Mouse (Mus musculus) forebrain, embryonic 12.5 days (tissue): ENCODE measurements around the gene Slc7a6. TPM values are rescaled to one million over a fixed set of nuclear protein-coding genes. Genes with fewer than 3 reads are reported as not detected.
A peak's percentile ranks its signal among the peaks of the same experiment; 100 is the strongest.

Source experiments
- ATAC-seq: fragments of 200-750 bp; cut with Nextera tagmentation; 2 replicates; pipeline ENCODE4 v1.8.0; 2017; ENCODE audit warnings: moderate TSS enrichment; ENCODE audit not compliant: low FRiP score
- H3K27ac ChIP-seq: fragments of 300-500 bp; sonication (generic); 2 replicates; pipeline ENCODE4 v1.5.1; 2016; ENCODE audit warnings: mild to moderate bottlenecking
- H3K27me3 ChIP-seq: fragments of 300-500 bp; sonication (generic); 2 replicates; pipeline ENCODE4 v1.6.1; 2016; ENCODE audit warnings: mild to moderate bottlenecking
- H3K36me3 ChIP-seq: fragments of 300-500 bp; sonication (generic); replicated peaks from 2 replicates; pipeline ENCODE4 v1.6.1; 2016; ENCODE audit warnings: mild to moderate bottlenecking
- H3K4me1 ChIP-seq: fragments of 300-500 bp; sonication (generic); 2 replicates; pipeline ENCODE4 v1.6.1; 2016
- H3K4me2 ChIP-seq: fragments of 300-500 bp; sonication (generic); 2 replicates; pipeline ENCODE4 v1.6.1; 2016; ENCODE audit warnings: mild to moderate bottlenecking, moderate library complexity
- H3K4me3 ChIP-seq: fragments of 300-500 bp; sonication (generic); replicated peaks from 2 replicates; pipeline ENCODE4 v1.5.1; 2016; ENCODE audit warnings: mild to moderate bottlenecking
- H3K9ac ChIP-seq: fragments of 300-500 bp; sonication (generic); 2 replicates; pipeline ENCODE4 v1.6.1; 2016; ENCODE audit warnings: mild to moderate bottlenecking
- H3K9me3 ChIP-seq: fragments of 300-500 bp; sonication (generic); 2 replicates; pipeline ENCODE4 v1.6.1; 2016
- WGBS: fragments of 180-500 bp; shearing (Covaris S2); methylation state at CpG from one replicate; pipeline ENCODE4 v1.1.7; 2016; 5-methylcytosine and 5-hydroxymethylcytosine counted together
- polyA plus RNA-seq: library from polyadenylated mRNA; unstranded; fragments of >200 nt; fragmentation: Nextera tagmentation; extraction: Ambion mirVana; gene quantifications from 2 replicates; pipeline ENCODE4 v1.2.1, GENCODE M21; 2016

The Slc7a6 gene
- polyA plus RNA-seq, 1 experiment from 2014 or later: 72.9 TPM

DNA sequence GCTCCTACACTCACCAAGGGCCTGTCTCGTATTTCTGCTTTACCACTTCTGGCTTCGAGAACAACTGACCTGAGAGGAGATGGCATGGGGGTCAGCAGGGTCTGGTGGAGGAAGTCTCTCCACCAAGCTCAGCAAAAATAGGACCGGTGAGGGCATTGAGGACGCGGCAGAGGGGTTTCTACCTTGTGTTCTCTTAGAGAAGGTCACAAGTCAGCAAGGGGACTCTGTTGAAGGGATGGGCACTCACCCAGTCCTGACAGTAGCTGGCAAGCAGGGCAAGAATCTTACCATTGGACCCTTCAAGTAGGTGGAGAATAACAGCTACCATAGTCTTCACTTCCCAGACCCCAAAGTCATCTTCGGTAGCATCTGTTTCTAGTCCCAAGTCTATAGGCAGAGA lies 34.7 kb upstream of the Slc7a6 start:
- Histone ChIP-seq H3K27ac (no peak overlapping the region), H3K4me1 (peaks cover 28% of the 10 kb centered on the region), H3K9ac (no peak overlapping the region), H3K4me2 (no peak overlapping the region), H3K27me3 (peaks cover 60% of the 10 kb centered on the region), H3K36me3 (peaks cover 33% of the 10 kb centered on the region), H3K4me3 (no peak overlapping the region), H3K9me3 (no peaks in the 10 kb centered on the region)
- WGBS: 80% methylated on average over 6 of the region's 6 CpGs
- no peak for ATAC-seq

DNA sequence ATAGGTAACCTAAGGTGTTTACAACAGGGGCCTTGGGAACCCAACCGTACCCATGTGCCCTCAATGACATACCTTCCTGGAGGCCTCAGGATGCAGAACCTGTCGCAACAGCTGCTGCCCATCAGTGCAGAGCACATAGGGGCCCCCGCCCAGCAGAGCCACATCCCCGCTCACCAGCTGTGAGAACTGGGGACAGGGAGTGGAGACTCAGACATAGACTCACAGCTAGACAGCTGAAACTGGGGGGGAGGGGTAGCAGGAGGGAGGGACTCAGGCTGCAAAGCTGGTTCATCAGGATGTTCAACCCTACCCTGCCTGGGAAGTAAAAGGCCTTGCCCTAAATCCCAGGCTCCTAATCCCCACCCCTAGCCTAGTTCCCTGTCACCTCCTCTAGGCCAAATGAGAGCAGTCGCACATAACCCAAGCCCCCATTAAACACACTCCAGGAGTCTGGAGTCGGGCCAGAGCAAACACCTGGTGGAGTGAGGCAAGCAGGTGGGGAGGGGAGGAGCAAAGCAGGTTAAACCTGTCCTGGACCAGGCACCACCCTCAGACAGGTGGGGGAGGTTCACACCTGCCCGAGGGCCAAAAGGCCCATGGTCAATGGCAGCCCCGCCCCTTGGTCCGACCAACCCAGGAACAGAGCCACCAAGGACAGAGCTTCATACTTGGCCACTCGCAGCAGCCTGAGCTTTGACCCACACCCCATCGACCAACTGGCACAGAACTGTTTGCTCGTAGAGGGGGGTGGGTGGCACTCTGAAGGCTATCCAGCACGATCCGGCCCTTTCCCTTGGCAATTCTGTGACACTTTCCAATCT lies 33.7 kb upstream of the Slc7a6 start:
- H3K4me1 ChIP-seq: peaks cover 28% of the 10 kb centered on the region
- no peak overlapping the region for H3K9ac ChIP-seq
- no peak for ATAC-seq
- H3K9me3 ChIP-seq: no peaks in the 10 kb centered on the region
- no peak overlapping the region for H3K4me2 ChIP-seq
- H3K4me3 ChIP-seq: no peak overlapping the region
- peaks cover 70% of the 10 kb centered on the region for H3K27me3 ChIP-seq
- H3K27ac ChIP-seq: no peak overlapping the region
- 25% methylated on average over 14 of the region's 14 CpGs for WGBS
- peaks cover 25% of the 10 kb centered on the region for H3K36me3 ChIP-seq

DNA sequence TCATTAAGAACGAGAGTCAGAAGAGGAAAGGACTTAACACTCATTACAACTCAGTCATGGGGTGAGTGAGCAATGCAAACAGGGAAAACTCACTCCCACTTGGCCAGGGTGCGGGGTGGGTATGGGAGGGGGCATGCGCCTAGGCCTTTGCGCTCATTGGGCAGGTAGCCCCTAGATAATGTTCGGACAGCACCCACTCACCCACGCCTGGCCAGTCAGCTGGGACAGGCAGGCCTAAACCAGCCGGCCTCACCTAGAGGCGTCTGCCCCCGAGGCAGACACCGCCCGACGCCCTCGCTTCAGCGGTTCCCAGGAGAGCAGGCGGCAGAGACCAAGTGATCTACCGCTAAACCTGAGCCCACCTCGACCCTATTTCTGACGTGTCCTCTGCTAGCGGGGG lies 33.0 kb upstream of the Slc7a6 start:
- H3K4me1 ChIP-seq: peaks cover 28% of the 10 kb centered on the region
- H3K27me3 ChIP-seq: peaks cover 77% of the 10 kb centered on the region
- no peak for ATAC-seq
- no peak overlapping the region for H3K27ac ChIP-seq
- WGBS: 4% methylated on average over 19 of the region's 19 CpGs
- no peaks in the 10 kb centered on the region for H3K9me3 ChIP-seq
- peak overlapping the region; percentile 74 for H3K4me2 ChIP-seq
- H3K4me3 ChIP-seq: peak overlapping the region; percentile 42
- H3K9ac ChIP-seq: peak overlapping the region; percentile 25; the same call in 1 of the 2 replicates
- peaks cover 23% of the 10 kb centered on the region for H3K36me3 ChIP-seq

DNA sequence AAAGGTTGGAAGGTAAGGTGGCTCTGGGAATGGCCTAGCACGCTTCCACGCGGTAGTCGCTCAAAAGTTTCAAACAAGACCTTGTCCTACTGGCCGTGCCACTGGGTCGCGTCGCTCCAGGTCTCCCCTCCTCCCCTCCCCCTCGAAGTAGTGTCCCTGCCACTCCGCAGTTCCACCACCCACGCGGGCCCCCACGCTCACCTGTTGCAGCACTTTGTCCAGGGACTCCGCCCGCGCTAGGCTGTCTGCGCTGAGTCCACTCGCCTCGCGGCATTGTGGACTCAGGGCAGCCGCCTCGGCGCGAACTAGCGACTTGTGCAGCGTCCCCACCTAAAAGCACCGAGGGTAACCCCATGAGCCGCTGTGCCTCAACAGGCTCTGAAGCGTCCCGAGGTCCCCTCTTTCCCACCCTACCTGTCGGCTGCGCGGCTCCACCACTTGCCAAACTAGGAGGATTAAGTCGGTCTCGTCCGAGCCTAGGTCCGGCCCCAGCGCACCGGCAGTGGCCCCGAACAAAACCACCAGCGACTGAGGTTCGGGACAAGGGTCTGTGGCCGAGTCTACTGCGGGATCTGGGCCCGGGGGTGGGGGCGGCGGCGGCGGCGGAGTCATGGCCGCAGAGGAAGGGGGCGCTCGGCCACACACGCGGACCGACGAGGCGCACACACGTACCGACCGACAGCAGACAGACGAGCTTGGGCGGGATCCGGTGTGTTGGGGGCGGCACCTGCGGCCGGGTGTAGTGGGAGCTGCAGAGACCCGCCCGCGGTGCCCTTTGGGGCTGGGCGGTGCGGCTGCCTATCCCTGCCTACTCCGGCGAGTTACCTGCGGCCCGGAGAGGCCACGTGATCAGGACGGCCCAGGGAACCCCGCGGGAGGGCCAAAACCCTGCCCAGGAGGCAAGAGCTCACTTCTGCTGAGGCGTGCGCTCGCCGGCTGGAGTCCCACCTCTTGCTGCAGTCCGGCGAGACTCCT lies 32.2 kb upstream of the Slc7a6 start, which contains the start of gene Esrp2:
Gene Esrp2 (minus strand): TSS at position 819 of the 975 bp plus-strand sequence.
- Histone ChIP-seq H3K27ac (no peak within 1 kb of the TSS), H3K4me3 (peak within 1 kb of the TSS; percentile 42), H3K9me3 (no peaks in the 10 kb centered on the region), H3K36me3 (peaks cover 16% of the 10 kb centered on the region; the same call in 1 of the 2 replicates), H3K9ac (peak within 1 kb of the TSS; percentile 39), H3K27me3 (peaks cover 77% of the 10 kb centered on the region), H3K4me1 (peaks cover 28% of the 10 kb centered on the region), H3K4me2 (peak within 1 kb of the TSS; percentile 74)
- ATAC-seq: no peak
- under 1% methylated on average over 86 of the region's 86 CpGs for WGBS

DNA sequence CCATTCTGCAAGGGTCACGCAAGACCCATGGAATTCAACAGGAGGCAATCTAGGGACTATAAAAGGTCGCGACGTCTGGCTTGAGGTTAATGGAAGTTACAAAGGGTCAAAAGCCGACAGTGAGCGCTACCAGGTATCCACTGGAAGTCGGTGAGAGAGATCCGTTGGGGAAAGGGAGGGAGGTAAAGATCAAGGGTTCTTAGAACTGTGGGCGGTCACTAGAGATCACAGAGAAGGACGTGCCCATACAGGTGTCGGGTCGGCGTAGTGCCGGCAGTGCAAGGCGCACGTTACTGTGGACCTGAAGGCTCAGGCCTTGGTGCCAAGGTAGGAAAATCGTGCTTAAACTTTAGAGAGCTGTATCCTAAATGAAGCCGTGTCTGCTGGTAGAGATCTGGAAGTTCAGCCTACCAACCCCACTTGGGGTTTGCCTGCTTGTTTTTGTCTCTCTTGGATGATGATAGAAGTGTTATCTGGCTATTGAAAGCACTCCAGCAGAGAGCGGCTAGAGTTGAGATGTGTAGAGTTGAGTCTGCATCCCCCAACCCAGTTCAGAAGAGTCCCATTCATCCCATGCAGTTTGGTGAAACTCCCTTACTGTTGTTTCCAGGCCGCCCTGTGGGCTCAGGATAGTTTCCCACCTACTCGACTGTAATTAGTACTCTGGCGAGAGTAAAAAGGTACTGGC lies 31.3 kb upstream of the Slc7a6 start:
- Histone ChIP-seq H3K36me3 (peaks cover 10% of the 10 kb centered on the region; the same call in 1 of the 2 replicates), H3K9me3 (no peaks in the 10 kb centered on the region), H3K4me3 (peak overlapping the region; percentile 42), H3K4me1 (peaks cover 28% of the 10 kb centered on the region), H3K9ac (peak overlapping the region; percentile 39; the same call in 1 of the 2 replicates), H3K4me2 (peak overlapping the region; percentile 74), H3K27ac (no peak overlapping the region), H3K27me3 (peaks cover 77% of the 10 kb centered on the region)
- no peak for ATAC-seq
- WGBS: 3% methylated on average over 22 of the region's 22 CpGs

DNA sequence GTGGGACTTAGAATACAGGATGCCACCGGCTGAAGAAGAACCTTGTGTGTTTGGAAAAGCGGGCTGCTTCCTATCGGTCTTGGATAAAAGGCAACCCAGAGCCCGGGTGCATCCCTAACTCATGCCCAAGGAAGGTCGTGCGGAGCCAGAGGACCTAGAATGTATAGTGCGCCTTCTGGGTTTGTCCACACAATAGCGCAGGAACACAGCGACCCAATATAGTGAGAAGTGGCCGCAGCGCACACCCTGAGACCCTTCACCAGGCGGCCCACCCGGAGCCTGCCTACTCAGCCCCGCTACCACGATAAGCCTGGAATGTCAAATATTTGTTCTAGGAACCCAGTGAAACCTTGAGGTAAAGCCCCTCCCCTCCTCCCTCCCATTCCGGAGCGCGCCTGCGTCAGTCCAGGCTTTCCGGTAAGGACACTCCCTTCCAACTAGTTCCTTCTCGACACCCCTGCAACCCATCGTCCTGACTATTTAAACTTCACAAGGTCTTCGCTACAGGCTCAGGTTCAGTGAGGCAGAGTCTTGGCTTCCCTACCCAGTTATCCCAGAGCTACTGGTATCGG lies 30.7 kb upstream of the Slc7a6 start:
- H3K4me2 ChIP-seq: peak overlapping the region; percentile 74
- peak overlapping the region; percentile 39; the same call in 1 of the 2 replicates for H3K9ac ChIP-seq
- peak; percentile 47 for ATAC-seq
- H3K9me3 ChIP-seq: no peaks in the 10 kb centered on the region
- peaks cover 28% of the 10 kb centered on the region for H3K4me1 ChIP-seq
- peaks cover 76% of the 10 kb centered on the region for H3K27me3 ChIP-seq
- H3K4me3 ChIP-seq: peak overlapping the region; percentile 42
- H3K36me3 ChIP-seq: 0 out of 2 replicates have a peak, but pooled peaks cover 4% of the 10 kb centered on the region
- H3K27ac ChIP-seq: no peak overlapping the region
- WGBS: under 1% methylated on average over 24 of the region's 24 CpGs

DNA sequence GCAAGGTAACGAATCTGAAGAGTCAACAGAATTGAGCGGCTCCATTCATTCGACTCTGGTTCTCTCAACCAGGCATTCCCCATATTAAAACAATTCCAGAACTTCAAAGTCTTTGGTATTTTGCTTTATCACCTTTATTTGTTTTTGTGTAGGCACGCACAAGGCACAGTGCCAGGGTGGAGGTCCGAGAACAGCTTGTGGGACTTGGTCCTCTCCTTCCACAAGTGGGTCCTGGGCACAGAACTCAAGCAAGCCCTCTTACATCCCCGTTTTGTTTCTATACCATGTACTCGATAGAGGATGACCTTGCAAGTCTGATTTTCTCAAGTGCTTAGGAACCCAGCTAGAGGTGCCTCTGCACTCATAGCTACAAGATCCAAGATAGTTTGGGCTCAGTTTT lies 30.0 kb upstream of the Slc7a6 start:
- WGBS: 19% methylated on average over 7 of the region's 7 CpGs
- Histone ChIP-seq H3K9ac (peak overlapping the region; percentile 39; the same call in 1 of the 2 replicates), H3K36me3 (no peaks in the 10 kb centered on the region), H3K4me3 (peak overlapping the region; percentile 42), H3K27ac (no peak overlapping the region), H3K27me3 (peaks cover 70% of the 10 kb centered on the region), H3K4me2 (peak overlapping the region; percentile 74), H3K4me1 (peaks cover 28% of the 10 kb centered on the region), H3K9me3 (no peaks in the 10 kb centered on the region)
- ATAC-seq: no peak

DNA sequence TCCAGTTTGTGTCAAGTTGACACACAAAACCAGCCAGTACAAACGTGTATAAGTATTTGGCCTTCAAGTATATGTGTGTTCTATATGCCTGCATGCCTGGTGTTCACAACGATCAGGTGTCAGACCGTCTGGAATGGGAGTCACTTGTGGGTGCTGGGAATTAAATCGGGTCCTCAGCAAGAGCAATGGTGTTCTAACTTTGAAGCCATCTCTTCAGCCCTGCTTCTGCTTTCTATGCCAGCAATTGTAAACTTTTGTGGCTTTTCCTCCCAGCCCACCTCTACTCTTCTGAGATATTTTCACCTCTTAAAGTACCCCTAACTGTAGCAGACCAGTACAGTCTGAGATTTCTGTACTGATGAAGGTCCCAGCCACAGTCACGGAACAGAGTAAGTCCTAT lies 28.5 kb upstream of the Slc7a6 start:
- no peak for ATAC-seq
- no peaks in the 10 kb centered on the region for H3K9me3 ChIP-seq
- no peaks in the 10 kb centered on the region for H3K36me3 ChIP-seq
- H3K4me3 ChIP-seq: no peak overlapping the region
- H3K27me3 ChIP-seq: peaks cover 63% of the 10 kb centered on the region
- no peak overlapping the region for H3K27ac ChIP-seq
- no peak overlapping the region for H3K4me2 ChIP-seq
- H3K9ac ChIP-seq: no peak overlapping the region
- 76% methylated on average over 5 of the region's 5 CpGs for WGBS
- H3K4me1 ChIP-seq: peaks cover 28% of the 10 kb centered on the region

DNA sequence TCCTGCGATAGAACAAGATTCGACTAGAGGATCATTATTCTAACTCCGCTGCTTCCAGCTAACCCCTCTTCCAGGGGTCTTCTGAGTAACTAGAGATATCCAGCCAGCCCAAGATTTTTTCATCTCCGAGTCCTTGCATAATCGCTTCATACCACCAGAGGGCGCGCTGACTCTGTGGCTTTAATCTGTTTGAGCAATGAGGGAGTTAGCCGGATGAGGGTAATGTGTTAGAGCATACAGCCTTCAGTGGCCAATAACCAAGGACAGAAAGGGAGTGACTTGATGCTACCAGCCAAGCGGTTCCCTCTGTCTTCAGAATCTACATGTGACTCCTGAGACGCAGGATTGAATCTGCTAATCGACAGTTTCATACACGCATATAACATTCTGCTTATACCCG lies 27.9 kb upstream of the Slc7a6 start:
- no peaks in the 10 kb centered on the region for H3K36me3 ChIP-seq
- no peak overlapping the region for H3K4me2 ChIP-seq
- peaks cover 26% of the 10 kb centered on the region for H3K4me1 ChIP-seq
- ATAC-seq: peak; percentile 57; the same call in 1 of the 2 replicates
- H3K4me3 ChIP-seq: no peak overlapping the region
- H3K9ac ChIP-seq: no peak overlapping the region
- 17% methylated on average over 13 of the region's 13 CpGs for WGBS
- no peak overlapping the region for H3K27ac ChIP-seq
- H3K27me3 ChIP-seq: peaks cover 58% of the 10 kb centered on the region
- no peaks in the 10 kb centered on the region for H3K9me3 ChIP-seq

DNA sequence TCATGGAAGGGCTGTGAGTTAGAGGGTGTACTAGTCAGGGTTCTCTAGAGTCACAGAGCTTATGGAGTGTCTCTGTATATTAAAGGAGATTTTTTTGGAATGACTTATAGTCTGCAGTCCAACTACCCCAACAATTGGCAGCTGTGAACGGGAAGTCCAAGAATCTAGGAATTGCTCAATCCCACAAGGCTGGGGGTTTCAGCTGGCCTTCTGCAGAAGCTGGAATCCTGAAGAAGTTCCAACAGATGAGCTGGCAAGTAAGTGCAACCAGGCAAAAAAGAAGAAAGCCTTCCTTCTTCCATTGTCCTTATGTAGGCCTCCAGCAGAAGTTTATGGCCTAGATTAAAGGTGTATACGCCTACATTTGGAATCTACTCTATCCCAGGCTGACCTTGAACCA lies 23.3 kb upstream of the Slc7a6 start:
- ATAC-seq: no peak
- Histone ChIP-seq H3K36me3 (no peaks in the 10 kb centered on the region), H3K4me1 (0 out of 2 replicates have a peak, but pooled peaks cover 3% of the 10 kb centered on the region), H3K4me2 (no peak overlapping the region), H3K27me3 (peaks cover 12% of the 10 kb centered on the region; the same call in 1 of the 2 replicates), H3K27ac (no peak overlapping the region), H3K9ac (no peak overlapping the region), H3K4me3 (no peak overlapping the region), H3K9me3 (no peaks in the 10 kb centered on the region)
- 89% methylated on average over 2 of the region's 2 CpGs for WGBS

DNA sequence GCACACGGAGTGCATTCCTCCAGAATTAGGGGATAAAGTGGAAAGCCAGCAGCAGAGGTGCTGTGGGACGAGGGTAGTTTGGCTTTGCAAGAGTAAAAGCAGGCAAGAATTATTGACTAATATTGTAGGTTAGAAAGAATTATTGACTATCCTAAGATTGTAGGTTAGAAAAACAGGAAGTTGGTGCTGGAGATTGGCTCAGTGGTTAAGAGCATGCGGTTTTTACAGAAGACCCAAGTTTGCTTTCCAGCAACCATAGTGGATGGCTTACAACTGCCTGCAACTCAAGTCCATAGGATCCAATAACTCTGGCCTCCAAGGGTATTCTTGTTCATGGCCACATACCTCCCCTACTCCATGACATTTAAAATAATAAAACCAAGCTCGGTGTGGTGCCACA lies 22.6 kb upstream of the Slc7a6 start:
- no peaks in the 10 kb centered on the region for H3K9me3 ChIP-seq
- 0 out of 2 replicates have a peak, but pooled peaks cover 9% of the 10 kb centered on the region for H3K27me3 ChIP-seq
- no peak overlapping the region for H3K9ac ChIP-seq
- H3K27ac ChIP-seq: no peak overlapping the region
- no peak overlapping the region for H3K4me3 ChIP-seq
- 94% methylated on average over 4 of the region's 4 CpGs for WGBS
- no peak overlapping the region for H3K4me2 ChIP-seq
- no peak for ATAC-seq
- peaks cover 8% of the 10 kb centered on the region for H3K4me1 ChIP-seq
- H3K36me3 ChIP-seq: no peaks in the 10 kb centered on the region
